Mouse (Mus musculus): Measurements from ENCODE around the gene Ubtd2.

DNA sequence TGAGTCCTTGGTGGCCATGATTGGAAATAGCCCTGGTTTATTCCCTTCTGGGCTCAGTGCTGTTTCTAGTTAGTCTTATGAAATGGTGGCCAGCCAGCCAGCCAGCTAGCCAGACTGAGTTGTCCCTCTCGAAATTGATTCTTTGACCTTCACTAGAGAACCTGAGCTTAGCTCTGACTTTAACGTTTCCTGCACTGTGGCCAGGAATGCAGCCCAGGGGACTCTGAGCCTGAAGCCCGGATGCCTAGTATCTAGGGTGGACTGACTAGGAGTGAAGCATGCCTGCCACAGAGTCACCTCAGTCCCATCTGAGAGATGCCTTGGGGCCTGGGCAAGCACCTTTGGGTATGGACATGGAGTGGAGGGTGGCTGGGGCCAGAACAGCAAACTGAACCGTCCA lies 109.5 kb downstream of the Ubtd2 start:
- TF ChIP-seq EP300 (IDR thresholded peaks at IDR 0.05; ENCODE audit: low read depth) = no peak
- no peak for TF ChIP-seq CTCF (IDR thresholded peaks at IDR 0.05; ENCODE audit: low read depth)

Measured in heart, postnatal 0 days (tissue).